Mouse (Mus musculus) stomach, postnatal 0 days (tissue): Measurements from ENCODE around the gene Hmga2. TPM values are rescaled to one million over a fixed set of nuclear protein-coding genes. Genes with fewer than 3 reads are reported as not detected.

Experiments
- ATAC-seq: fragments of 200-750 bp; cut with Nextera tagmentation; 2 replicates; pipeline ENCODE4 v1.8.0; 2017; ENCODE audit not compliant: low FRiP score, low TSS enrichment
- DNase-seq: peaks from one replicate; pipeline ENCODE4 v3.0.0-alpha.2; 2016; ENCODE audit warnings: low spot score
- H3K27ac ChIP-seq: fragments of 300-500 bp; sonication (generic); replicated peaks from 2 replicates; pipeline ENCODE4 v1.5.1; 2014; ENCODE audit warnings: mild to moderate bottlenecking, control low read depth
- H3K27me3 ChIP-seq: fragments of 300-500 bp; sonication (generic); 2 replicates; pipeline ENCODE4 v1.6.1; 2014; ENCODE audit warnings: low read length; ENCODE audit not compliant: control insufficient read depth, insufficient read depth
- H3K36me3 ChIP-seq: fragments of 300-500 bp; sonication (generic); 2 replicates; pipeline ENCODE4 v1.6.1; 2014; ENCODE audit warnings: low read length, mixed read lengths; ENCODE audit not compliant: control insufficient read depth, insufficient read depth
- H3K4me1 ChIP-seq: fragments of 300-500 bp; sonication (generic); replicated peaks from 2 replicates; pipeline ENCODE4 v1.6.1; 2014; ENCODE audit warnings: antibody characterized with exemption; ENCODE audit not compliant: control insufficient read depth, insufficient read depth
- H3K4me2 ChIP-seq: fragments of 300-500 bp; sonication (generic); replicated peaks from 2 replicates; pipeline ENCODE4 v1.6.1; 2014; ENCODE audit warnings: low read depth, mild to moderate bottlenecking, control low read depth, moderate library complexity
- H3K4me3 ChIP-seq: fragments of 300-500 bp; sonication (generic); 2 replicates; pipeline ENCODE4 v1.5.1; 2014; ENCODE audit warnings: low read depth, low read length, control low read depth
- H3K9ac ChIP-seq: fragments of 300-500 bp; sonication (generic); 2 replicates; pipeline ENCODE4 v1.6.1; 2014; ENCODE audit warnings: mild to moderate bottlenecking, low read length, control low read depth, mixed read lengths
- H3K9me3 ChIP-seq: fragments of 300-500 bp; sonication (generic); 2 replicates; pipeline ENCODE4 v1.6.1; 2016; ENCODE audit warnings: low read length; ENCODE audit not compliant: control insufficient read depth
- CTCF ChIP-seq: IDR thresholded peaks from 2 replicates; pipeline ENCODE4 v1.5.1; 2016; ENCODE audit warnings: antibody characterized with exemption, low read depth, mild to moderate bottlenecking, moderate library complexity
- EP300 ChIP-seq: optimal IDR thresholded peaks from 2 replicates; pipeline ENCODE3; 2016; ENCODE audit warnings: antibody characterized with exemption
- WGBS: fragments of 180-500 bp; shearing (Covaris S2); extraction: QIAGEN DNeasy Blood & Tissue Kit; methylation state at CpG from one replicate; pipeline ENCODE4 v1.1.7; 2014; 5-methylcytosine and 5-hydroxymethylcytosine counted together
- polyA plus RNA-seq: library from polyadenylated mRNA; unstranded; fragments of >200 nt; fragmentation: Nextera tagmentation; extraction: Ambion mirVana; gene quantifications from 2 replicates; pipeline ENCODE4 v1.2.1, GENCODE M21; 2015

Gene Hmga2
- polyA plus RNA-seq, 1 experiment from 2014 or later, result 3.6 TPM

DNA sequence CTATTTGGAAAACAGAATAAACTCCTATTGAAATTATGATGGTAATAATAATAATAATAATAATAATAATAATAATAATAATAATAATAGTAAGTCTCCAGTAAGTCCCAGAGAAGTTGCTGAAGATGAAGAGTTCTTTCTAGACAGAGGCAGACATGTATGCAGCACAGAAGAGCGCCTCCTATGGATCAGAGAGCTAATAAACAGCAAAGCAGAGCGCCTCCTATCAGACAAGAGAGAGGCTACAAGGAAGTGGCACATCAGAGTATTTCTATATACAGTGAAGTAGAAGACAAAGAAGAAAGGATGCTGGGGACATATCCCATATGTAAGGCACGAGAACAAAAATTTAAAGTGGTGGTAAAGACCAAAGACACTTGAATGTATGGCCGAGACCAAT is 70.9 kb downstream of the Hmga2 start:
- DNase-seq (no peak), ATAC-seq (no peak)
- no peak overlapping the region for H3K9ac ChIP-seq
- no peak overlapping the region for H3K4me2 ChIP-seq
- H3K27me3 ChIP-seq, result no peaks in the 10 kb centered on the region
- WGBS, result 86% methylated on average over 4 of the region's 4 CpGs
- peaks cover 7% of the 10 kb centered on the region; the same call in 1 of the 2 replicates for H3K4me1 ChIP-seq
- no peak overlapping the region for H3K27ac ChIP-seq
- no peaks in the 10 kb centered on the region for H3K36me3 ChIP-seq
- no peak for TF ChIP-seq EP300
- TF ChIP-seq CTCF, result peak; percentile 45
- no peak overlapping the region for H3K4me3 ChIP-seq
- H3K9me3 ChIP-seq, result no peaks in the 10 kb centered on the region

DNA sequence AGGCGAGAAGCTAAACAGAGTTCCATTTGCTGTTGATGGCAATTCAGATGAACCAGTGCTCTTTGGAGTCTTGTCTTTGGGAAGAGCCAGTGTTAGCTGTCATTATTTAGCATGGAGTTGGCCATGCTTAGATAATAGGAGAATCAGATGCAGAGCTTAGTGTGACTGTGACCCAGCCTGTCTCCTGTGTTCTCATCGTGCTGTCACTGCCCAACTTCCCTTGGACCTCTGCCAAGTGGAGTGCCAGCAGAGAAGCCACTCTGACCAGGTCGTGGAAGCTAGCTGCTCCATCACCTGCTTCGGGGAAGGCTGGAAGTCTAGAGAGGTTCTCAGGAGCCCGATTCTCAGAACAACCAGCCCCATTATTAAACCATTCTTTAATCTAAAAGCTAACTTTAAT is 73.3 kb downstream of the Hmga2 start:
- no peak for TF ChIP-seq EP300
- TF ChIP-seq CTCF, result no peak
- H3K36me3 ChIP-seq, result no peaks in the 10 kb centered on the region
- ATAC-seq, result no peak
- WGBS, result 62% methylated on average over 5 of the region's 5 CpGs
- no peak for DNase-seq
- no peak overlapping the region for H3K4me3 ChIP-seq
- no peaks in the 10 kb centered on the region for H3K27me3 ChIP-seq
- H3K4me2 ChIP-seq, result no peak overlapping the region
- no peak overlapping the region for H3K9ac ChIP-seq
- H3K9me3 ChIP-seq, result no peaks in the 10 kb centered on the region
- no peak overlapping the region for H3K27ac ChIP-seq
- H3K4me1 ChIP-seq, result peaks cover 8% of the 10 kb centered on the region

DNA sequence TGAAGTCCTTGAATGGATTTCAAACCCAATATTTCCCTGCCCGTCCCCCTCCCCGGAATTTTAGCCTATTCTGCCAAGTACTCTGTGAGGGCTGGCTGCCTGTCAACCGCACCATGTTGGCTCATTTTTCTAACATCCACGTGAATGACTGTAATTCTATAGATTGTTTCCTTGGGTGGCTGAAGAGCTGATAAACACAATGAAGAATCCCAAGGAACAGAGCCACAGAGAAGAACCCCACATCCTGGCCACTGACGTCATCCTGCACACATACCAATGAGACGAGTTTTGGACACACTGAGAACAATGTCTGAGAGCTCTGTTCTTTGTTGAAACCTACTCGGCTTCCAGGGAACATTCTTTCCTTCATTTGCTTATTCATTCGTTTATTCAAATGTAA is 74.5 kb downstream of the Hmga2 start:
- DNase-seq (no peak), ATAC-seq (peak; percentile 50; the same call in 1 of the 2 replicates)
- Histone ChIP-seq H3K4me2 (no peak overlapping the region), H3K9ac (no peak overlapping the region), H3K9me3 (no peaks in the 10 kb centered on the region), H3K4me1 (peaks cover 8% of the 10 kb centered on the region), H3K27me3 (no peaks in the 10 kb centered on the region), H3K36me3 (no peaks in the 10 kb centered on the region), H3K4me3 (no peak overlapping the region), H3K27ac (no peak overlapping the region)
- 38% methylated on average over 8 of the region's 8 CpGs for WGBS
- no peak for TF ChIP-seq CTCF
- no peak for TF ChIP-seq EP300

DNA sequence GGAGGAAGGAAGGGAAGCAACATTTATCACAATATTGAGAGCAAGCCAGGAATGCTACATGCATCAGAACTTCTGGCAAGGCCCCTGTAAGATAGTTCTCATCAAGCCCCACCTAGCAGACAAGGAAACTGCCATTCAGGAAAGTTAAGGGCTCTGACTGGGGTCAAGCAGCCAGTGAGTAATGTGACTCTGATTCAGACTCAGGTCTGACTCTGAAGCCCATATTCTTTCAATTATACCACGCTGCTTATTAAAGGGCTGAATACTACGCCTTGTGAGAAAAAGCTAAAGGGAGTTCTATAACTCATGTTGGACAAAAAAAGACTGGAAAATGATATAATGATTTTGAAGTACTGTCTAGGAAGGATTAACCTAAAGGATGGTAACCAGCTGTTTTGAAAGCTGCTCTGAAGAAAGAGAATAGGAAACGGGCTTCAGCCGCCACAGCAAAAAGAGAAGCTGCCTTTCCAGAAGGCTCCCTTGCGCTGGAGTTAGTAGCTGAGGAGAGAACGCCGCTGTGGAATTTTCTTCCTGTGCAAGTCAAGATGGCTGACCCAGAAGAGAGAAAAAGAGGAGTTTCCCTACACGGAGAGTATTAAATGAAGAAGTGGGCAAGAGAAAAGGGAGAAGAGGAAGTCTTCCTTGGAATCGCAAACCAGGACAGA is 76.3 kb downstream of the Hmga2 start:
- no peak overlapping the region for H3K4me3 ChIP-seq
- H3K27me3 ChIP-seq, result no peaks in the 10 kb centered on the region
- no peak overlapping the region for H3K9ac ChIP-seq
- peaks cover 8% of the 10 kb centered on the region for H3K4me1 ChIP-seq
- H3K9me3 ChIP-seq, result no peaks in the 10 kb centered on the region
- no peak for TF ChIP-seq EP300
- no peak for TF ChIP-seq CTCF
- DNase-seq (no peak), ATAC-seq (no peak)
- H3K27ac ChIP-seq, result peak overlapping the region; percentile 61
- peak overlapping the region; percentile 2; the same call in 1 of the 2 replicates for H3K4me2 ChIP-seq
- H3K36me3 ChIP-seq, result no peaks in the 10 kb centered on the region
- 34% methylated on average over 9 of the region's 9 CpGs for WGBS

DNA sequence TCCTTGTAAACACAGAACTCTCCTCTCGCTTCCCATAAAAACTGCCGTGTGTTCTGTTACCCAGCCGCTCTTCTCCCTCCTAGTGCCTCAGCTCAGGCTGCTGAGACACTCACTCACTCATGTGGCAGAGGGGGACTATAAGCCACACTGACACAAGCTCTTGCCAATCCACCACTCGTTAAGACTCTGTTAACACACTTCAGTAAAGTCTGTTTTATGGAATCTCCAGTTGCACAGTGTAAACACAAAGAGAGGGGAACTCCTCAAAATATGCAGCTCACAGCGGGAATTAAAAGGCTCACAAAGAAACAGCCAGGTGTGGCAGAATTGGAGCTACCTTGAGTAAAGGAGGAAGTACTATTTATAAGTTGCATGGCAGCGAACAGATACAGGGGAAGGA is 77.5 kb downstream of the Hmga2 start:
- WGBS, result 30% methylated on average over 6 of the region's 6 CpGs
- no peak for TF ChIP-seq EP300
- Histone ChIP-seq H3K27ac (peak overlapping the region; percentile 71), H3K36me3 (no peaks in the 10 kb centered on the region), H3K9me3 (no peaks in the 10 kb centered on the region), H3K4me3 (no peak overlapping the region), H3K9ac (no peak overlapping the region), H3K4me2 (peak overlapping the region; percentile 14), H3K27me3 (no peaks in the 10 kb centered on the region), H3K4me1 (peaks cover 8% of the 10 kb centered on the region)
- DNase-seq, result peak; percentile 48
- peak; percentile 46; the same call in 1 of the 2 replicates for ATAC-seq

DNA sequence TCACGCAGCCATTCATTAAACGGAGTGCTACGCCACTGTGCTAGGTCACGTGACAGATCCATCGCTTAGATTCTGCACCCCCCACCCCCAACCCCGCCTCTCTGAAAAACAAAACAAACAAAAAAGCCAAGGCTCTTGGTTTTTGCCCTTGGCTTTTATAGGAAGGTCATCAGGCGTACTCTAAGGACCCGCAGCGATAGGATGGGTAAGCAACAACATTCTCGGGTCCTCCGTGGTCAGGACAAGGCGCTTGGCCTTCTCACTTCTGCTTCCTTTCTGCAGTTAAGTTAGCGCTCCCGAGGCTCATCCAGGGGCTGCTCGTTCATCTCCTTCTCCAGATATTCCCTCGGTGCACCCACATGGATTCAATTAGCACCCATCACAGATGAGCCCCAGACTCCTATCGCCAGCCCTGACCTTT is 79.0 kb downstream of the Hmga2 start:
- WGBS, result 88% methylated on average over 17 of the region's 17 CpGs
- no peak for TF ChIP-seq CTCF
- no peak for TF ChIP-seq EP300
- Histone ChIP-seq H3K4me3 (no peak overlapping the region), H3K27me3 (no peaks in the 10 kb centered on the region), H3K4me2 (no peak overlapping the region), H3K4me1 (peaks cover 8% of the 10 kb centered on the region), H3K9me3 (no peaks in the 10 kb centered on the region), H3K27ac (no peak overlapping the region), H3K9ac (no peak overlapping the region), H3K36me3 (no peaks in the 10 kb centered on the region)
- no peak for DNase-seq
- no peak for ATAC-seq
